Mouse (Mus musculus): ENCODE results near the gene Tcl1b4. TPM values are rescaled to one million over a fixed set of nuclear protein-coding genes. Genes with fewer than 3 reads are reported as not detected.
"Not testable (repeated sequence)": the region's sequence is repeated elsewhere in the genome, so short reads cannot be mapped to it uniquely, and the experiment has no call there.

Tcl1b4 gene
- polyA plus RNA-seq (2017; shearing (Covaris generic)): not detected

GRCm38 (mm10) chr12:105201657-105202056 lies at the start of gene Tcl1b4:
Gene Tcl1b4 (plus strand): TSS chr12:105201957.
- not testable (repeated sequence) for ATAC-seq

- not testable (repeated sequence) for ATAC-seq
Measured at GRCm38 (mm10) chr12:105155286-105155685, 46.5 kb upstream of the Tcl1b4 start.

GRCm38 (mm10) chr12:105158842-105159241 lies 42.9 kb upstream of the Tcl1b4 start:
- no peak for ATAC-seq

GRCm38 (mm10) chr12:105159390-105159789 lies 42.4 kb upstream of the Tcl1b4 start, which contains the start of gene Tcl1b1:
Gene Tcl1b1 (plus strand): TSS chr12:105159690.
- ATAC-seq: no peak

GRCm38 (mm10) chr12:105166734-105167133 lies 35.0 kb upstream of the Tcl1b4 start:
- no peak for ATAC-seq

- ATAC-seq: no peak
Measured at GRCm38 (mm10) chr12:105173366-105173765, 28.4 kb upstream of the Tcl1b4 start.

GRCm38 (mm10) chr12:105174318-105174717 lies 27.4 kb upstream of the Tcl1b4 start:
- not testable (repeated sequence) for ATAC-seq

- not testable (repeated sequence) for ATAC-seq
Measured at GRCm38 (mm10) chr12:105176044-105176443, 25.7 kb upstream of the Tcl1b4 start, which contains the start of gene Tcl1b5. Gene Tcl1b5 (plus strand): TSS chr12:105176344.

- ATAC-seq: not testable (repeated sequence)
Measured at GRCm38 (mm10) chr12:105181040-105181644, 20.6 kb upstream of the Tcl1b4 start.

- not testable (repeated sequence) for ATAC-seq
Measured at GRCm38 (mm10) chr12:105188980-105189379, 12.8 kb upstream of the Tcl1b4 start.

- not testable (repeated sequence) for ATAC-seq
Measured at GRCm38 (mm10) chr12:105190743-105191142, 11.0 kb upstream of the Tcl1b4 start, which contains the start of gene Tcl1b3. Gene Tcl1b3 (plus strand): TSS chr12:105191043.

GRCm38 (mm10) chr12:105199684-105200497 lies 1.9 kb upstream of the Tcl1b4 start:
- not testable (repeated sequence) for ATAC-seq

- no peak for ATAC-seq
Measured at GRCm38 (mm10) chr12:105207071-105207470, 5.3 kb downstream of the Tcl1b4 start.

GRCm38 (mm10) chr12:105208441-105208840 lies 6.7 kb downstream of the Tcl1b4 start:
- no peak for ATAC-seq

- ATAC-seq: no peak
Measured at GRCm38 (mm10) chr12:105209231-105209630, 7.5 kb downstream of the Tcl1b4 start.

- ATAC-seq: no peak
Measured at GRCm38 (mm10) chr12:105217101-105217760, 15.5 kb downstream of the Tcl1b4 start.

GRCm38 (mm10) chr12:105222601-105223319 lies 21.0 kb downstream of the Tcl1b4 start, which contains the start of gene Tcl1:
Gene Tcl1 (minus strand): TSS chr12:105222793.
- no peak for ATAC-seq

GRCm38 (mm10) chr12:105224621-105225320 lies 23.0 kb downstream of the Tcl1b4 start:
- no peak for ATAC-seq

- ATAC-seq: no peak
Measured at GRCm38 (mm10) chr12:105234362-105234761, 32.6 kb downstream of the Tcl1b4 start.

- no peak for ATAC-seq
Measured at GRCm38 (mm10) chr12:105235091-105235490, 33.3 kb downstream of the Tcl1b4 start.

GRCm38 (mm10) chr12:105239060-105239459 lies 37.3 kb downstream of the Tcl1b4 start:
- no peak for ATAC-seq
